Mouse (Mus musculus): ENCODE results near the gene Abca17.
A peak's percentile ranks its signal among the peaks of the same experiment; 100 is the strongest.

Gene Abca17

GRCm38 (mm10) chr17:24243311-24243969, 107.4 kb downstream of the Abca17 start:
- no peak for DNase-seq (ENCODE audit: low read depth, low spot score)

- no peak for DNase-seq (ENCODE audit: low read depth, low spot score)
These were observed 113.9 kb downstream of the Abca17 start for GRCm38 (mm10) chr17:24236921-24237320.

GRCm38 (mm10) chr17:24236479-24236878, 114.4 kb downstream of the Abca17 start:
- no peak for DNase-seq (ENCODE audit: low read depth, low spot score)

GRCm38 (mm10) chr17:24227941-24228340, 122.9 kb downstream of the Abca17 start:
- DNase-seq (ENCODE audit: low read depth, low spot score): no peak

GRCm38 (mm10) chr17:24226721-24227120, 124.1 kb downstream of the Abca17 start:
- DNase-seq (ENCODE audit: low read depth, low spot score): no peak

GRCm38 (mm10) chr17:24225851-24226250, 125.0 kb downstream of the Abca17 start:
- no peak for DNase-seq (ENCODE audit: low read depth, low spot score)

- no peak for DNase-seq (ENCODE audit: low read depth, low spot score)
These were observed 126.1 kb downstream of the Abca17 start for GRCm38 (mm10) chr17:24224741-24225140.

GRCm38 (mm10) chr17:24223513-24223912, 127.4 kb downstream of the Abca17 start:
- no peak for DNase-seq (ENCODE audit: low read depth, low spot score)

GRCm38 (mm10) chr17:24222653-24223052, 128.2 kb downstream of the Abca17 start:
- DNase-seq (ENCODE audit: low read depth, low spot score): no peak

GRCm38 (mm10) chr17:24220435-24221411, 130.1 kb downstream of the Abca17 start, which contains the start of gene Tedc2:
TSS of gene Tedc2 (minus strand) at chr17:24220851.
- DNase-seq (ENCODE audit: low read depth, low spot score): peak; percentile 84

- no peak for DNase-seq (ENCODE audit: low read depth, low spot score)
These were observed 134.0 kb downstream of the Abca17 start for GRCm38 (mm10) chr17:24216836-24217235.
